Mouse (Mus musculus) neutrophil, adult 65 days (primary cell): Measurements from ENCODE around the gene Gprc5c. TPM values are rescaled to one million over a fixed set of nuclear protein-coding genes. Genes with fewer than 3 reads are reported as not detected.

Source experiments
- total RNA-seq: library from RNA; stranded (reverse); gene quantifications from 2 replicates; pipeline ENCODE4 v1.2.4, GENCODE M21; 2023

The Gprc5c gene
- 5.0 and 7.0 TPM in 2 replicates for total RNA-seq

GRCm38 (mm10) chr11:114850452-114851268, at the start of gene Gprc5c:
Gprc5c (plus strand) TSS chr11:114851152.

GRCm38 (mm10) chr11:114889991-114890518, 39.1 kb downstream of the Gprc5c start, which contains the start of gene Cd300a:
Cd300a (plus strand) TSS chr11:114890041.

Other genes with a start within 250 kb of the Gprc5c start
- 461 and 525 TPM in 2 replicates for gene Rpl38, start 182.6 kb upstream of the Gprc5c start, total RNA-seq
- 0.57 and 1.3 TPM in 2 replicates for gene Ttyh2, start 175.7 kb upstream of the Gprc5c start, total RNA-seq
- gene Dnaic2, start 123.7 kb upstream of the Gprc5c start, total RNA-seq = not detected in 2 replicates
- gene Kif19a, start 85.8 kb upstream of the Gprc5c start, total RNA-seq = 0.23 and 0.73 TPM in 2 replicates
- gene Btbd17, start 55.2 kb upstream of the Gprc5c start, total RNA-seq = not detected in 2 replicates
- gene Gpr142, start 52.2 kb upstream of the Gprc5c start, total RNA-seq = not detected in 2 replicates
- gene Cd300a, start 38.9 kb downstream of the Gprc5c start, total RNA-seq = 61.7 and 68.2 TPM in 2 replicates
- gene Cd300lb, start 83.2 kb downstream of the Gprc5c start, total RNA-seq = 114 and 127 TPM in 2 replicates
- 0.66 TPM in 1 of 2 replicates, not detected in the other for gene Cd300c, start 118.0 kb downstream of the Gprc5c start, total RNA-seq
- gene Cd300ld, start 138.8 kb downstream of the Gprc5c start, total RNA-seq = 104 and 111 TPM in 2 replicates
- gene Cd300c2, start 150.7 kb downstream of the Gprc5c start, total RNA-seq = 61.3 and 64.0 TPM in 2 replicates
- gene Cd300ld2, start 165.0 kb downstream of the Gprc5c start, total RNA-seq = not detected in 2 replicates
- not detected in 2 replicates for gene Cd300ld4, start 175.9 kb downstream of the Gprc5c start, total RNA-seq
- 6.3 and 17.1 TPM in 2 replicates for gene Cd300ld5, start 186.6 kb downstream of the Gprc5c start, total RNA-seq
- gene Cd300ld3, start 197.3 kb downstream of the Gprc5c start, total RNA-seq = 6.4 and 10.6 TPM in 2 replicates
- 0.36 and 0.66 TPM in 2 replicates for gene Cd300e, start 211.0 kb downstream of the Gprc5c start, total RNA-seq
- gene Rab37, start 240.3 kb downstream of the Gprc5c start, total RNA-seq = 11.4 and 12.3 TPM in 2 replicates